Mouse (Mus musculus): Measurements from ENCODE around the gene Igfbp2.

Gene Igfbp2

DNA sequence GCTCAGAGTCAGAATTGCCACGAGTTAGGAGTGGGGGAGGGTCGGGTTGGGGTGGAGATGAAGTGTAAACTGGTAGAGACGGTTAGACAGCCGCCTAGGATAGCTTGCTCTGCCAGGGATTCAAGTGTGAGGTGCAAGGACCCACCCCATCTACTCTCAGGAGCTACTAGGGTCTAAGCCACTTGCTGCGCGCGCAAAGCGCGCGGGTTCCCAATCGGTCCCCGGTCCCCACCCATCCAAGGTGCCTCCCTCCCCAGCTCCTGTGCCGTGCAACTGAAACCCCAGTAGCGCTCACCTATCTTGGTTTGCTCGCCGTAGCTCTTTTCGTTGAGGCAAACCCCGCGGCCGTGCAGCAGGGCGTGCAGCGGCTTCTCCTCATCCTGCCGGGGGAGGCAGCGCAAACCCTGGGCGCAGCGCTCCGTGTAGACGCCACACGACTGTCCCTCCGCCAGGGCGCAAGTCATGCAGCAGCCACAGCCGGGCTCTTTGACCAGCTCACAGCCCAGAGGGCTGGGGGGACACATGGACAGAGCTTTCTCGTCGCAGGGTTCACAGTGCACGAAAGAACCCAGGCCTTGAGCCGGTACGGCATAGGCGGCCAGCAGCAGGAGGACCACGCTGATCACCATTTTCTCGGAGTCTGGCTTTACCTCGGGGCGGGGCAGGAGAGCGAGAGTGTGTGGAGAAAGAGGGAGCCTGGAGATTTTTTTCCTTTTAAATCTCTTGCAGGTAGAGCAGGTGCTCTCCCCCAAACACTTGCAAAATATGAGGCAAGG, 49.4 kb downstream of the Igfbp2 start:
- DNase-seq = peak; percentile 76

DNA sequence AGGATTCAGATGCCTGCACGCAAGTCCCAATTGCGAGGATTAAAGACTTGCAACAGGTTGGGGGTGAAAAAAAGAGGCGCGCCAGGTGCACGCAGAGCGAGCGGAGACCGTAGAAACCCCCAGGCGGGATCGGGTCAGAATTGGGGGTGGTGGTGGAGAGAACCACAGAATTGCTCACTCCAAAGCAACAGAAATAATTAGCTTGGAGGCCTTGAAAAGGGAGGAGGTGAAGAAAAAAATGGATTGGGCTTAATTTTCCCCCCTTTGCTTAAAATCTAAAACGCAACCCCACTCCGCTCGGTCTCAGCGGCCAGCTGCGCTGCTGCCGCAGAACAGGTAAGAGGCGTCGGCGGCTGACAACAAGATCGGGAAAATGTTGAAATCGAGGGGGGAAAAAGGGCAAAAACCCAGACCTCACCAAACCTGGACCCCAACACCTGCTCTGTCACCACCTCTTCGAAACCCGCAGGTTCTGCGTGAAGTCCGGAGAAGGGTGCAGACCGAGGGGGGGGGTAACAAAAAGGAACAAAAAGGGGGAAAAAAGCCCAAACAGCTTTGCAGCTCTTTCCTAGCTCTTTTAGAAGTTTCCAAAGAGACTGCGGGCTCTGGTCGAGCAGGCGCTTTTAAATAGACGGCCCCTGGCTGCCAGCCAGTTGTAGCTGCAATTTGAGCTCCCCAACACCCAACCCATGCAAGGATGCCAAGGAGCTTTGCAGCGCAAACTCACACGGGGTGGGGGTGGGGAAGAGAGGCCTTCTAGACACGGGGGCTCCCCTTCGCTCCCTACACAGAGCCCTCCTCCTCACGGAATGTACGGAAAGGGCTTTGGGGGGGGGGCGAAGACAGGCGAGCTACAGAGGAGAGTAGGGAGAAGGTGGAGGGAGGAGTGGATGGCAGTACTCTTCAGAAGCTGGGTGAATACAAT, 50.2 kb downstream of the Igfbp2 start, which contains the start of gene Igfbp5:
Igfbp5 (minus strand) TSS at position 598 of the 925 bp plus-strand sequence.
- DNase-seq = peak; percentile 87

DNA sequence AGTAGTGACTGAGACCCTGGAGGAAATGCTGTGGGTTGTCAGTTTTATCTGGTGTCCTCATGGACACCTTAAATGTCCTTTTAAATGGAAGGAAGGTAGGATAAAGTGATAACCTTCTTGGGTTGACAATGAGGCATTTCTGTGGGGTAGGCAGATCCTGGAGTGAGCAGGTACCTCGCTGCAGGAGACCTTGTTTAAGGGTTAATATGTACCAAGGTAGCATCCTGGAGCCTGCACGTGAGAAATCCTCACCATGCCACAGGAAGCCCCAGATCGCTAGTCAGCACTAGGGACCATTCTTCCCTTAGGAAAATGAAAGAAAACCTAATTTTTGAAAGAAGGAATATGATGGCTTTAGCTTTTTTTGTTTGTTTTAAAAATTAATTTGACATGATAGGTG, 51.4 kb downstream of the Igfbp2 start:
- DNase-seq = no peak

DNA sequence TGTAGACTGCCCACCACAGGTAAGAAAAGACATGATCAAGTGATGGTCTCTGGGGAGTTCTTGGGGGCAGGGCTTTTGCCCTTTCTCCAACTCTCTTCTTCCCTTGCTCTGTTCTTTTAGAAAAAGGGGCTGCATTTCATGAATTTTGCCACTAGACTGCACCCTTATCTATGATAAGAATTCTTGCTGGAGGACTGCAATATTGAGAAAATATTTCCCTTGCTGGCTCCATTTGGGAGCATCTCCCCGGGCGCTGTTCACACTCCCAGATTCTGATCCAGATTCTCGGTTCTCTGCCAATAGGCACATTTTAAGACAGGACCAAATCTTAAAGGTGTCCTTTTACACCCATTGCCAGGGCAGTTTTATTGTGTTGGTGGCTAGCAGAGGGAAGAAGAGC, 51.8 kb downstream of the Igfbp2 start:
- DNase-seq = no peak

DNA sequence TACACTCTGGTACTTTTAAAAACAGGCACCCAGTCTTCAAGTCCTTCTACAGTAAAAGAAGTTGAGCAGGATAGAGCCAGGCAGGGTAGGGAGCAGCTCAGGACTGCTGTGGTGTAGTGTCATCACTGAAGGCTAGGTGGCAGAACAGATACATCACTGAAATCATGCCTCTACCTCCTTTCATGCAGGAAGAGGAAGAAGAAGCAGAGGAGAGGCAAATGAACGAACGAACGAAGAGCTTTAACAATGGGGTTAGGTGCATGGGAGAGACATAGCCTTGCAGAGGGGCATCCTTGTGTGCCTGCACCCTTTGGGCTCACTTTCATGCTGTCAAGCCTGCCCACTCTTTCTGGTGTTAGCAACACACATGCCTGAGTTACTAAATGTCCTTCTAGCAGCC, 53.6 kb downstream of the Igfbp2 start:
- peak; percentile 62 for DNase-seq

DNA sequence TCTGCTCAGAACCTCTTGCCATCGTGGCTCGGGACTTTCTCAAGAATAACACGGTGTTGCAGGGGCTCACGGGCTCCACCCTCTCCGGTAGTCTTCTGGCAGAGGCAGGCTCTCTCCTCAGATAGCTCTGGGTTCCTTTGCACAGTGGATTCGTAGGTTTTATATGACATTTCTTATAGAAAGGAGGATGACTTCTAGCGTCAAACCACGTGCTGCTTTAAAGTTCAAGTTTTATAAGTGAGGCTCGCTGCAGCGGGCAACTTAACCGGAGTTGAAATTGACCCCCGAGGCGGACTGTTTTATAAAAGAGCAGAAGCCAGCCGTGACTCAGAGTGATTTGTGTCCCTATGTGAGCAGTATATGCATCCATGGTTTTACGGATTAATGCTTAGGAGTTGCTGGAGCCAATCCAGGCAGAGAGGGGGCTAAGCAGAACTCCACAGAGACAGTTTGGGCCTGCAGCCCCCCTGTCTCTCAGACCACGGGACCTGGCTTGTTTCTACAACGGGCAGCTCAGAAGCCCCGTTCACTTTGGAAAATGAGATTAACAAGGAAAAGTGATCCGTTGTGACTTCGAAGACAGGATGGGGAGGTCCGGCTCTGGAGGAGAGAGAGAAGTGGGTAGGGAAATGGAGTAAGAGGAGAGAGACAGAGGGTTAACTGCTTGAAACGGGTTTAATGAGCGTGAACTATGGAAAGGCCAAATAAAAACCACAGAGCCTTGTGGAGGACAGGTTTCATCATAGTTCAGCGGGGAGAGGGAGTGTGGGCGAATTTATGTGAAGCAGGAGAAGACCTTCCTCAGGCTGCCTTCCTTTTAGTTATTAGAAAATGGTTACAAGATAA, 54.4 kb downstream of the Igfbp2 start:
- no peak for DNase-seq

DNA sequence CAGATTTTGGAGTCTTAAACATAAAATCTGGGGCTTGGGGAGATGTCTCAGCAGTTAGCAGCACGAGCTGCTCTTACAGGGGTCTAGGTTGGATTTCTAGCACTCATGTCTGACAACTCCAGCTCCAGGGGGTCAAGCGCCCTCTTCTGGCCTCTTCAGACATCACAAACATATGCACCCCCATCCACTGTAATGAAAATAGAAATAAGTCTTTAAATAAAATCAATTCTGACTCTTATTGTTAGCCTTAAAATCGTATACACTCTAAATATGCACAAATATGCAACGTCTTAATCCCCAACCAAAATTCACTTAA, 55.0 kb downstream of the Igfbp2 start:
- DNase-seq = no peak

DNA sequence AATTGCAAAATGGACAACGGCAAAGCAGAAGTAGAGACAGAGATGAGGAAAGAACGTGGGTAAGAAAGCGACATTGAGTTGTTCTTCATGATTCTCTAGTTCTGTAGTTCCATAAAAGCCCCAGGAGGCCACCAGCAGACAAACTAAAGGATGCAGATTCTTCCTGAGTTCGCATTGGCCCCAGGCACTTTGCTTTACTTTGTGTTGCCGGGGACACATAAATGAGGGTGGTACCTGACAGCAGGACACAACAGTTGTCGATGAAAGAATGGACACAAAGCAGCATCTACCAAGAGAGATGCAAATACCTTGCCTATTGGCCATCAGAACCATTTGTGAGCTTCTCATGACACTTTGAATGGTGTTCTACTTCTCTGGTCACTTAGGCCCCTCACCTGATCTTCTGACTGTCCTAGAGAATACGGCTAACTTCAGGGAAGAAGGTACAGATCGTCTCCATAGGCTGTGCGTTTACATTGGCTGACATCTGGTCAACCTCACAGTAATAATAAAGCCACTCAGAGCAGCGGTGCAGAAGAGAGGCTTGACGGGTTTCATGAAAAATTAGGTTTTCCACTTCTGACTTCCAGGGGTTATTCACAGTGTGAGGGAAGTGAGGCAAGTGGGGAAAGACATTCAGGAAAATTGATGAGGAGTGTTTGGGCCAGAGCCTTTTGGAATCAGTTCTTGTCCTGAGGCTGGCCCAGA, 61.0 kb downstream of the Igfbp2 start:
- no peak for DNase-seq

DNA sequence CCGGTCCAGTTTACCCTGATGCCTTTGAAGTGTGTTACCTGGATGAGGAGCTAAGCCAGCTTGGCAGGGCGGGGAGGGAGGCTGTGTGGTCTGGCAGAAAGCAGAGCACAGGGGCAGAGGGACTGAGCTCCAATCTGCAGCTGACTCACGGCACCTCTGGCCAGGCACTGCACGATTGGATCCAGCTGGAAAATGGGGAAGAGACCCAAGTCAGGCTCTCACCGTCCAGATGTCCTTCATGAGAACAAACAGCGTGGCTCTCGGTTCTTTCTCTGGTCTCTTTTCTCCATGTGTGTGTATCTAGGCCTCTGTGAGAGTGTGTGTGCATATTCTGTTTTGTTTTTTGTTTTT, 61.5 kb downstream of the Igfbp2 start:
- no peak for DNase-seq

DNA sequence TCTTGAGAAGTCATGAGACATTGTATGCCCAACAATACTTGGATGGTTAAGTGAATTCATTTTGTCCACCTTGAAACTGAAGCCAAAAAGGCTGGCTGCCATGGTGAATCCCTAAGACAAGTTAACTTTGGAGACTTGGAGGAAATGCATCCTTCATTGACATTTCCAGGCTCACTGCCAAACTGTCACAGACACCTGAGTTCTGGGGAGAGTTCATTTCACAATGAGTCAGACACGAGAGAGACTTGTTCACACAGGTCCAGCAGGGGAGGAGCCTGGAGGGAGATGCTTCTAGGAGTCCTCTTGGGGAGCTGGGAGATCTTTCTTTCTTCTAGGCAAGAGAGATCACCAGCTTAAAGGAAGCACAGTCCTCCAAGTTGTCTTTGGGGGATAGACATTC, 63.6 kb downstream of the Igfbp2 start:
- DNase-seq = no peak

DNA sequence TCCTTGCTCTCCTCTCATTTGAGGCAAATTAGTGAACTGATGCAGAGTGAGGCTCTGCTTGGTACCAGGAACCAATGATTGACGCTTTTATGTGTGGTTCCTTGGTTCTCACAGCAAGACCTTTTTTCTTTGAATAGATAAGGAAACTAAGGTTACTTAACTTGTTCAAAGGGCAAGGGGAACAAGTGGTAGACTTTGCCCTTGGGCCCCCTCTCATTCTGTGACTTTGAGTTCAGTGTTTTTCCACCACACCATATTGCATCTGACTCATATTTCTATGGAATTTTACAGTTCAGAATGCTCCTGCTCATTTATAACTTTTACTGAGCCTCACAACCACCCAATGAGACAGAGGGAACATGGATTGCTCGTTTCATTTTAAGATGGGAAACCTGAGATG, 71.5 kb downstream of the Igfbp2 start:
- DNase-seq = no peak

Measured in kidney, adult 18-20 months (tissue).